Mouse (Mus musculus) midbrain, embryonic 13.5 days (tissue): ENCODE results near the gene Ak7. TPM values are rescaled to one million over a fixed set of nuclear protein-coding genes. Genes with fewer than 3 reads are reported as not detected.
A peak's percentile ranks its signal among the peaks of the same experiment; 100 is the strongest.

Source experiments
- ATAC-seq: fragments of 200-750 bp; cut with Nextera tagmentation; 2 replicates; pipeline ENCODE4 v1.8.0; 2017; ENCODE audit warnings: mild to moderate bottlenecking, moderate TSS enrichment, moderate library complexity
- H3K27ac ChIP-seq: fragments of 300-500 bp; sonication (generic); 2 replicates; pipeline ENCODE4 v1.5.1; 2015; ENCODE audit warnings: inconsistent platforms, mild to moderate bottlenecking, moderate library complexity
- H3K27me3 ChIP-seq: fragments of 300-500 bp; sonication (generic); 2 replicates; pipeline ENCODE4 v1.6.1; 2015; ENCODE audit warnings: mild to moderate bottlenecking, inconsistent platforms
- H3K36me3 ChIP-seq: fragments of 300-500 bp; sonication (generic); 2 replicates; pipeline ENCODE4 v1.6.1; 2015; ENCODE audit warnings: mild to moderate bottlenecking, inconsistent platforms
- H3K4me1 ChIP-seq: fragments of 300-500 bp; sonication (generic); replicated peaks from 2 replicates; pipeline ENCODE4 v1.6.1; 2015; ENCODE audit warnings: inconsistent platforms
- H3K4me2 ChIP-seq: fragments of 300-500 bp; sonication (generic); replicated peaks from 2 replicates; pipeline ENCODE4 v1.6.1; 2015; ENCODE audit warnings: moderate library complexity, mild to moderate bottlenecking, inconsistent platforms
- H3K4me3 ChIP-seq: fragments of 300-500 bp; sonication (generic); replicated peaks from 2 replicates; pipeline ENCODE4 v1.5.1; 2015; ENCODE audit warnings: mild to moderate bottlenecking, inconsistent platforms
- H3K9ac ChIP-seq: fragments of 300-500 bp; sonication (generic); replicated peaks from 2 replicates; pipeline ENCODE4 v1.6.1; 2015; ENCODE audit warnings: mild to moderate bottlenecking, inconsistent platforms
- H3K9me3 ChIP-seq: fragments of 300-500 bp; sonication (generic); 2 replicates; pipeline ENCODE4 v1.6.1; 2016; ENCODE audit warnings: mild to moderate bottlenecking, inconsistent platforms
- WGBS: fragments of 180-500 bp; shearing (Covaris S2); methylation state at CpG from one replicate; pipeline ENCODE4 v1.1.7; 2015; 5-methylcytosine and 5-hydroxymethylcytosine counted together
- polyA plus RNA-seq: library from polyadenylated mRNA; unstranded; fragments of >200 nt; fragmentation: Nextera tagmentation; extraction: Ambion mirVana; gene quantifications from 2 replicates; pipeline ENCODE4 v1.2.1, GENCODE M21; 2015

Ak7 gene
- polyA plus RNA-seq, 1 experiment from 2014 or later: 1.6 TPM

DNA sequence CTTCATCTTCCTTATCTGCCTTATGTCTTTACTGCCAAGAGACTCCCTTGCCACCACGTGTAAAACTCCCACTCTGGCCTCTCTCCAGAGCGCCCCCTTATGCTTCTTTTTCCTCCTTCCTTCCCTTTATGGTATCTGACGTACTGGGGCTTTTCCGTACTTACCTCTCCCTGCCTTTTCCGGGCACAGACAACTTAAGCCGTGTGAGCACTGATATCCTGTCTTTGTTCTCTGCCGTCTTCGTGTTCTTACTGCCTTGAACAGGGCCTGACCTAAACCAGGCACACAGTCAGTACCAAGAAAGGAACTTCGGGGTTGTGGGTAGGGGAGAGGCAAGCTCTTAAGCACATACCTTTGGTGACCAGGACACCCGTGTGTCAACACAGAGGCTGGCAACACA, 63.9 kb downstream of the Ak7 start:
- H3K4me2 ChIP-seq: no peak overlapping the region
- no peaks in the 10 kb centered on the region for H3K9me3 ChIP-seq
- no peaks in the 10 kb centered on the region for H3K4me1 ChIP-seq
- WGBS: 78% methylated on average over 10 of the region's 10 CpGs
- H3K9ac ChIP-seq: no peak overlapping the region
- H3K36me3 ChIP-seq: no peaks in the 10 kb centered on the region
- no peak overlapping the region for H3K27ac ChIP-seq
- no peak overlapping the region for H3K4me3 ChIP-seq
- no peaks in the 10 kb centered on the region for H3K27me3 ChIP-seq
- ATAC-seq: no peak

DNA sequence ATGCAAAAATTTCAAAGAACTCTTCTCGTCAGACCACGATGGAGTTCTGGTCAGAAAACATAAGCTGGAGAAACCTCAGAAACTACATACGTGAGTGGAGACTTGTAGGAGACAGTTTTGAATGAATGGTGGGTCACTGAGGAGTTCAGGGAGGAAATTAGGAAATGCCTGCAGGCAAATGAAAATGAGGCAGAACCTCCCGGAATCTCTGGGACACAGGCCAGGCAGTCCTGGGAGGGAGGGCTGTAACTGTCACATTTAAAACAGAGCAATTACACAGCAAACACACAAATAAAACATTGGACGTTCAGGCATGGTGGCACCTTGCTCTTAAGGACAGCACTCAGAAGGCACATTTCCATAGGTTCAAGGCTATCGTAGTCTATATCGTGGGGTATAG, 69.1 kb downstream of the Ak7 start:
- WGBS: 90% methylated on average over 7 of the region's 7 CpGs
- H3K4me2 ChIP-seq: no peak overlapping the region
- no peak overlapping the region for H3K9ac ChIP-seq
- ATAC-seq: no peak
- no peaks in the 10 kb centered on the region for H3K36me3 ChIP-seq
- no peaks in the 10 kb centered on the region for H3K9me3 ChIP-seq
- H3K27me3 ChIP-seq: no peaks in the 10 kb centered on the region
- no peak overlapping the region for H3K27ac ChIP-seq
- H3K4me3 ChIP-seq: no peak overlapping the region
- no peaks in the 10 kb centered on the region for H3K4me1 ChIP-seq

DNA sequence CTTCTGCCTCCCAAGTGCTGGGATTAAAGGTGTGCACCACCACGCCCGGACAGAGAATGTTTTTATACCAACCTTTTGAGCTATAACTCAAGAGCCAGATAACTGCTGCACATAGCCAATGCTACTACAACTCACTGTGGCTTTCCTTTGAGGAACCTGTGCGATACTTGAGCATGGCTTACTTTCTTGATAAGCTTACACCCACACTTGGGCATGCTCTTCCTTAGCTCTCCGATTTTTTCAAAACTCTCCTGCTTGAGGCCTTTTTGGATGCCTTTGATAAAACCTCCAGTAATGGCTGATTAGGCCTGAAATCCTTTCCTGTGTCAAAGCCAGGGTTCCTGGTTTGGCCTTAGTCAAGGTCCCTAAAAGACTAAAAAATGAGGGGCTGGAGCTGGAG, 71.9 kb downstream of the Ak7 start:
- H3K4me2 ChIP-seq: no peak overlapping the region
- H3K36me3 ChIP-seq: no peaks in the 10 kb centered on the region
- H3K27ac ChIP-seq: no peak overlapping the region
- H3K9me3 ChIP-seq: no peaks in the 10 kb centered on the region
- no peaks in the 10 kb centered on the region for H3K4me1 ChIP-seq
- 89% methylated on average over 4 of the region's 4 CpGs for WGBS
- no peak overlapping the region for H3K4me3 ChIP-seq
- H3K27me3 ChIP-seq: no peaks in the 10 kb centered on the region
- ATAC-seq: no peak
- no peak overlapping the region for H3K9ac ChIP-seq

DNA sequence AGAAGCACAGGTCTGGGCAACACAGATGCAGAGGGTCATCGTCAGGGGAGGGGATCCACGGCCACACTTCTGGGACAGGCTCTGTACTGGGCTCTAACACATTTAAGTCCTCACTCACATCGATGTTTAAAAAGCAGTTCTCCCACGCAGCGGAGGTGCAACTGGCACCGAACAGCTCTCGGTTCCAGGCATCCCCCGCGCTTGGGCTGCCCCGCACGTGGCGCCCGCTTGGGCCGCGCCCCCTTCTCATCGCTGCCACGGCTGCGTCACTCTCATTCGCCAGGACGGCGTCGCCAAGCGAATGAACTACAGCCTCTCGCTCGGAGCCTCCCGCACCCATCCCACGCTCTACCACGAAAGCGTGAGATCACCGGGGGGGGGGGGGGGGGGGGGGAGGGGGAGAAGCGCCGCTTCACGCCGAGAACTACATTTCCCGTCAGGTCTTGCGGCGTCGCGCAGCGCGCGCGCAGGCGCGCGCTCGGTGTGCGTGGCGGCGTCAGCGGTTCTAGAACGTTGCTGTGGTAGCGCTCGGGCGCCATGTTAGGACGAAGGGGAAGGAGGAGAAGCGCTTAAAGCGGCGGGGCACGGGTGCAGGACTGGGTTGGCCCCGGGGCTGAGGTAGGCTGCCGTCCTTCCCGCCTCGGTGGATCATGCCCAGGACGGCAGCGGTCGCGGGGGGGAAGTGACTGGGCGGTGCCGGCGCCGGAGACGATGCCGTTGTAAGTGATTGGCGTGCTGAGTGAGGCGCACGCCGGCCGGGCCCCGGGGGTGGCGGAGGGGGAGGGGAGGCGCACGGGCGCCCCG, 78.6 kb downstream of the Ak7 start, which contains the start of gene Papola:
Gene Papola, plus strand, starts transcription at position 499 of the 804 bp plus-strand sequence.
- peak; percentile 97 for ATAC-seq
- Histone ChIP-seq H3K9ac (peak within 1 kb of the TSS; percentile 87), H3K9me3 (no peaks in the 10 kb centered on the region), H3K36me3 (no peaks in the 10 kb centered on the region), H3K4me1 (peaks cover 20% of the 10 kb centered on the region), H3K4me3 (peak within 1 kb of the TSS; percentile 80), H3K4me2 (peak within 1 kb of the TSS; percentile 72), H3K27me3 (no peaks in the 10 kb centered on the region), H3K27ac (peak within 1 kb of the TSS; percentile 92)
- WGBS: under 1% methylated on average over 64 of the region's 85 CpGs

DNA sequence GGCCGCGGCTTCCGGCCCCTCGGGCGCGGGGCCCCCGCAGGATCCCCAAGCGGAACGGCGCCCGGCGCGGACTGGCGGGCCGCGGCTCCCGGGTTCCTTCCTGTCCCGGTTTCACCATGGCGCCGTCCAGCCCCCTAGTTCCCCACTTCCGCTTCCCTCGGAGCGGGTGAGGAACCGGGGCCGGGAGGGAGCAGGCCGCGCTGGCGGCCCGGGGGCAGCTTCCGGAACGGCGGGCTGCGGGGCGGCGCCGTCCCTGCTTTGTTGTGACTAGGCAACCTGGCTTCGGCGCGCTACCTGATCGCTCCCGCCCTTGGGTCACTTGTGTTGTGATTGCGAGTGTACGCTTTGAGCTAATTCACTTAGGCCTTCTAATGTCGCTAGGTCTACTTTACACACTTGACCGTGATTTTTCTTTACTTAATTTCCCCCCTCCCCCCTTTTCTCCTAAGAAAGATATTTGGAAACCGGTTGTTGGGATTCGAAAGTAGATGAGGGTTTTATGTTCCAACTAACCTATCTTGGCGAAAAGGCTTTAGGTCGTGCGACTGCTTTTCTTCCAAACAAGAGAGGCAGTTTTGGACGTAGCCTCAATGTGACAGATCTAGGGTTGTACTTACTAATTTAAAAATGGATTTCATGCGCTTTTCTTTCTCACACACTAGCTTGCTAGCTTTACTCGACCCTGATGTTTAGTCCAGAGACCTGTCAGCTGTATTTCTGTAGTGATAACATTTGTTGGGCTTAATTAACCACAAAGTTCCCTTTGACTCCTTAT, 79.4 kb downstream of the Ak7 start:
- Histone ChIP-seq H3K9me3 (no peaks in the 10 kb centered on the region), H3K27ac (peak overlapping the region; percentile 92), H3K4me2 (peak overlapping the region; percentile 65), H3K9ac (peak overlapping the region; percentile 87), H3K36me3 (no peaks in the 10 kb centered on the region), H3K4me1 (peaks cover 20% of the 10 kb centered on the region), H3K4me3 (peak overlapping the region; percentile 80), H3K27me3 (no peaks in the 10 kb centered on the region)
- ATAC-seq: peak; percentile 73
- WGBS: under 1% methylated on average over 44 of the region's 53 CpGs

DNA sequence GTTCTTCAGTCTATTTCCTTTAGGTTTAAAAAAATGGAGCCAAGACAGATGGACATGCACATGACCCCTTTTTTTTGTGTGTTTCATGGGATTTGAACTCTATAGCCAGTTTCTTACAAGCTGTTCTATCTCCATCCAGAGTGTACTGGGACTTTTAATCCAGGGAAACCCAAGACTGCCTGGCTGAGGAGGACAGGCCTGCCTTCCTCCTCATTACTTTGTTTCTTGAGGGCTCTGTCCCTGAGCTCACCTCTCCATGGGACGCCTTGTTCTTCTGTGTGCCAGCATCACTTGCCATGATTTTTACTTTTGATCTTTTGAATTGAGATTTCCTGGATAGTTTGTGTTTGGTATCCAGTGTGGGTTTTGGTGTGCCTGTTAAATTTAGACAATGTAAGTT, 80.3 kb downstream of the Ak7 start:
- H3K27me3 ChIP-seq: no peaks in the 10 kb centered on the region
- H3K4me3 ChIP-seq: peak overlapping the region; percentile 80
- no peak overlapping the region for H3K27ac ChIP-seq
- no peak for ATAC-seq
- H3K9me3 ChIP-seq: no peaks in the 10 kb centered on the region
- H3K36me3 ChIP-seq: no peaks in the 10 kb centered on the region
- H3K4me1 ChIP-seq: peaks cover 20% of the 10 kb centered on the region
- 82% methylated on average over 1 of the region's 1 CpGs for WGBS
- peak overlapping the region; percentile 65 for H3K4me2 ChIP-seq
- peak overlapping the region; percentile 87 for H3K9ac ChIP-seq

DNA sequence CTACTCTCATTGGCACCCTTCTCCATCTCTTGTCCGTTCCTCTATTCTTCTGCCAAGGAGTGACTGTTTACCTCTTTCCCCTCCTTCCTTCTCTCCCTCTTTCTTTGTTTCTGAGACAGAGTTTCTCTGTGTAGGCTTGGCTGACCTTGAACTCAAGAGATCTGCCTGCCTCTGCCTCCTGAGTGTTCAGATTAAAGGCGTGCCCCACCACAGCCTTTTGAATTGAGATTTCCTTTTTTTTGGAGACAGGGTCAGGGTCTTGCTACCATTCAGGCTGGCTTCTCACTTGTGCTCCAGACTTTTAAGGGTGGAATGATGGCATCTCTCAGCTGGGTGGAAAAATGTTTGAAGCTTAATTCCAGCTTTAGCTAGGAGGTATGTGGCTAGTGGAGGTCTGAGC, 81.8 kb downstream of the Ak7 start:
- Histone ChIP-seq H3K27me3 (no peaks in the 10 kb centered on the region), H3K27ac (no peak overlapping the region), H3K4me2 (no peak overlapping the region), H3K9ac (no peak overlapping the region), H3K36me3 (no peaks in the 10 kb centered on the region), H3K4me1 (peaks cover 20% of the 10 kb centered on the region), H3K4me3 (no peak overlapping the region), H3K9me3 (no peaks in the 10 kb centered on the region)
- ATAC-seq: no peak
- 93% methylated on average over 2 of the region's 2 CpGs for WGBS

DNA sequence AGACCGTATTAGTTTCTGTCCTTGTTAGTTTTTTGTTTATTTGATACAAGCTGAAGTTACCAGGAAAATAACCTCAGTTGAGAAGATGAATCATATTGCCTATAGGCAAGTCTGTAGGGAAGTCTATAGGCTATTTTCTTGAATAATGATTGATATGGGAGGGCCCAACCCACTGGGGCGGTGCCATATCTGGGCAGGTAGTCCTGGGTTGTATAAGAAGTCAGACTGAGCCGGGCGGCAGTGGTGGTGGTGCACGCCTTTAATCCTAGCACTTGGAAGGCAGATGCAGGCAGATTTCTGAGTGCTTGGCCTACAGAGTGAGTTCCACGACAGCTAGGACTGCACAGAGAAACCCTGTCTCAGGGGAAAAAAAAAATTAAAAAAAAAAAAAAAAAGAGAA, 84.1 kb downstream of the Ak7 start:
- Histone ChIP-seq H3K9ac (no peak overlapping the region), H3K4me2 (no peak overlapping the region), H3K36me3 (no peaks in the 10 kb centered on the region), H3K27ac (no peak overlapping the region), H3K4me1 (peaks cover 16% of the 10 kb centered on the region), H3K27me3 (no peaks in the 10 kb centered on the region), H3K9me3 (no peaks in the 10 kb centered on the region), H3K4me3 (no peak overlapping the region)
- 96% methylated on average over 6 of the region's 6 CpGs for WGBS
- no peak for ATAC-seq

DNA sequence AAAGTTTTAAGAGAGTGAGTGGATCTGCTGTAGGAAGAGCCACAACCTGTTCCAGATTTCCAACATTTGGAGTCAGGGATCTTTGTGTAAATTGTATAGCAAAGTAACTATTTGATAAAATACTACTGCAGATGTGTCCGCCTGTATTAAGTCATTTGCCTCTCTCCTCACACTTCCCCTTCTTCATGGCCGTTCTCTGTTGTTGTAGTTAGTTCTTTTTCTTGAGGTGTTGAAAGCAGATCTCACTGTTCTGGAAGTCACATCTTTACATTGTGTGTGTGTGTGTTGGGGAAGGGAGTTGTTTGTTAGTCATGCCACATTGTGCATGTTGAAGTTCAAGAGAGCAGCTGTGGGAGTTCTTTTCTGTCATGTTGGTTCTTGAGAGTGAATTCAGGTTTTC, 89.1 kb downstream of the Ak7 start:
- Histone ChIP-seq H3K4me1 (no peaks in the 10 kb centered on the region), H3K9me3 (no peaks in the 10 kb centered on the region), H3K27me3 (no peaks in the 10 kb centered on the region), H3K4me2 (no peak overlapping the region), H3K4me3 (no peak overlapping the region), H3K27ac (no peak overlapping the region), H3K36me3 (peaks cover 7% of the 10 kb centered on the region; the same call in 1 of the 2 replicates), H3K9ac (no peak overlapping the region)
- ATAC-seq: no peak
- WGBS: 92% methylated on average over 2 of the region's 2 CpGs

DNA sequence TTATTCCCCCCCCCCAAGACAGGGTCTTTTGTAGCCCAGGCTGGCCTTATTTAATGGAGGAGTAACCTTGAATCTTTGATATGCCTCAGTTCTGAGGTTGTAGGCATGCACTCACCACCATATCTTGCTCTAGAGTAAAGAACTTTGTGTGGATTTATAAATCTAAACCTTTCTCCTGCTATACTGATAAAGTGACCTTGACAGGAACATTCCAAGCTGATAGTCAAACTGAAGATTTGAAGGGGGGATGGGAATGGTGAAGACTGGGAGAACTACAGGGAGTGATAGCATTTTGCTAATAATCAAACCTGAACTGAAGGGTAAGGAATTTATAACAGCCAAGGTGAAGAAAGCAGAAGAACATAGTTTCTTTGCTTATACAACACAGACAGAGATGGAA, 92.2 kb downstream of the Ak7 start:
- Histone ChIP-seq H3K4me2 (no peak overlapping the region), H3K36me3 (peaks cover 27% of the 10 kb centered on the region), H3K27me3 (no peaks in the 10 kb centered on the region), H3K4me3 (no peak overlapping the region), H3K9ac (no peak overlapping the region), H3K9me3 (no peaks in the 10 kb centered on the region), H3K27ac (no peak overlapping the region), H3K4me1 (no peaks in the 10 kb centered on the region)
- no peak for ATAC-seq

DNA sequence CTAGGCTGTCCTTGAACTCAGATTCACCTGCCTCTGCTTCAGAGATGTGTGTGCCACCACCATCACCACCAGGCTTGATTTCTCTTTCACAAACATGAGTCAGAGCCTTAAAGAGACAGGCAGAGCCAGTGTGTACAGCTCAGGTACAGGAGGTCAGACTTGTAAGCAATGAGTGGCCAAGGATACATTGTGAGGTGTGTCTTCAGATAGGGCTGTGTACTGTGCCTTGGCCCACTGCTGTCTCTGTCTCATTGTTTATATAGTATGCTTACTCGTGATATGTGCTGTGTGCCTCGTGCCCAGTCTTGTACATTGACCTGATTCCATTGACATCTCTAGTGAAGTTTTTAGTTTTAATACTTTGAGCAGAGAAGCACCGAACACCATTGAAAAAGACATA, 100.0 kb downstream of the Ak7 start:
- ATAC-seq: no peak
- Histone ChIP-seq H3K4me2 (no peak overlapping the region), H3K4me3 (no peak overlapping the region), H3K4me1 (no peaks in the 10 kb centered on the region), H3K9me3 (no peaks in the 10 kb centered on the region), H3K27me3 (no peaks in the 10 kb centered on the region), H3K36me3 (peaks cover 62% of the 10 kb centered on the region), H3K27ac (no peak overlapping the region), H3K9ac (no peak overlapping the region)
- WGBS: 98% methylated on average over 3 of the region's 3 CpGs

DNA sequence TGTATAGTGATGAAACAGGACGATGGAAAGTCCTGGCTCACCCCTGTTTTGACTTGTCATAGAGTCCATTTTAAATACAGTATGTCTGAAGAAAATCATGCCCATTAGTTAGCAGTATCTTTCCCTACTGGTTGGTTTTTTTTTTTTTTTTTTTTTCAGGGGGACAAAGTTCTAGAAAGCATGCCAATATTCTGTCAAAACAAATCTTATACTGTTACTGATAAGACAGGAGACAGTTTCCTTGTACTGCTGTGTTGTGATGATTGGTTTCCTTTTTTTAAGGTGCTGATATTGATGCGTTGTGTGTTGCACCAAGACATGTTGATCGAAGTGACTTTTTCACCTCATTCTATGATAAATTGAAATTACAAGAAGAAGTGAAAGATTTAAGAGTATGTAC, 100.4 kb downstream of the Ak7 start:
- Histone ChIP-seq H3K36me3 (peaks cover 62% of the 10 kb centered on the region), H3K4me2 (no peak overlapping the region), H3K4me1 (no peaks in the 10 kb centered on the region), H3K27ac (no peak overlapping the region), H3K9ac (no peak overlapping the region), H3K27me3 (no peaks in the 10 kb centered on the region), H3K4me3 (no peak overlapping the region), H3K9me3 (no peaks in the 10 kb centered on the region)
- no peak for ATAC-seq
- 96% methylated on average over 3 of the region's 3 CpGs for WGBS
